Mouse (Mus musculus): ENCODE results near the gene Ltbp2. TPM values are rescaled to one million over a fixed set of nuclear protein-coding genes. Genes with fewer than 3 reads are reported as not detected.

Ltbp2 gene
- total and polyA plus RNA-seq, 3 experiments: 0.99 to 5.6 (median 2.3) TPM

- H3K36me3 ChIP-seq (ENCODE audit: control insufficient read depth, insufficient read depth, low read length): no peaks in the 10 kb centered on the region
- intact Hi-C loops (cut with DNase I): loop anchor here (5.0 kb wide), 1 partner anchor 87 kb away; no protein-coding TSS in a partner anchor
- H3K79me2 ChIP-seq (replicated peaks; ENCODE audit: control insufficient read depth, insufficient read depth, low read length): no peaks in the 10 kb centered on the region
- H3K27ac ChIP-seq: no peak overlapping the region
- no peaks in the 10 kb centered on the region for H3K27me3 ChIP-seq (ENCODE audit: control insufficient read depth, insufficient read depth, low read length)
- WGBS: 92% methylated on average over 2 of the region's 2 CpGs
- H3K4me1 ChIP-seq (ENCODE audit: control insufficient read depth, insufficient read depth, low read length): no peaks in the 10 kb centered on the region; the same call in 1 of the 2 replicates
- TF ChIP-seq POLR2A (IDR thresholded peaks at IDR 0.05; ENCODE audit: insufficient read depth, low read depth, low read length): no peak
- TF ChIP-seq CTCF (IDR thresholded peaks at IDR 0.05): peak; percentile 58
- H3K9ac ChIP-seq (ENCODE audit: low read depth, low read length): no peak overlapping the region
- H3K4me3 ChIP-seq: no peak overlapping the region
- DNase-seq: no peak
These were observed 117.3 kb downstream of the Ltbp2 start for GRCm38 (mm10) chr12:84759063-84759462.

GRCm38 (mm10) chr12:84756016-84756415 is 120.3 kb downstream of the Ltbp2 start:
- Histone ChIP-seq H3K27me3 (ENCODE audit: control insufficient read depth, insufficient read depth, low read length) (no peaks in the 10 kb centered on the region), H3K27ac (no peak overlapping the region), H3K36me3 (ENCODE audit: control insufficient read depth, insufficient read depth, low read length) (no peaks in the 10 kb centered on the region), H3K4me1 (ENCODE audit: control insufficient read depth, insufficient read depth, low read length) (no peaks in the 10 kb centered on the region; the same call in 1 of the 2 replicates), H3K4me3 (no peak overlapping the region), H3K79me2 (replicated peaks; ENCODE audit: control insufficient read depth, insufficient read depth, low read length) (no peaks in the 10 kb centered on the region), H3K9ac (ENCODE audit: low read depth, low read length) (no peak overlapping the region)
- 89% methylated on average over 10 of the region's 10 CpGs for WGBS
- TF ChIP-seq CTCF (IDR thresholded peaks at IDR 0.05): no peak
- TF ChIP-seq POLR2A (IDR thresholded peaks at IDR 0.05; ENCODE audit: insufficient read depth, low read depth, low read length): no peak
- no peak for TF ChIP-seq EP300 (IDR thresholded peaks at IDR 0.05; ENCODE audit: insufficient read depth, low read depth, low read length)
- no peak for DNase-seq
- intact Hi-C loops (cut with DNase I): loop anchor here (5.0 kb wide), 1 partner anchor 84 kb away; no protein-coding TSS in a partner anchor

- H3K79me2 ChIP-seq (replicated peaks; ENCODE audit: control insufficient read depth, insufficient read depth, low read length): no peaks in the 10 kb centered on the region
- H3K36me3 ChIP-seq (ENCODE audit: control insufficient read depth, insufficient read depth, low read length): no peaks in the 10 kb centered on the region
- peak; percentile 38 to 74 for DNase-seq
- H3K27me3 ChIP-seq (ENCODE audit: control insufficient read depth, insufficient read depth, low read length): no peaks in the 10 kb centered on the region
- no peak overlapping the region for H3K9ac ChIP-seq (ENCODE audit: low read depth, low read length)
- TF ChIP-seq POLR2A (IDR thresholded peaks at IDR 0.05; ENCODE audit: insufficient read depth, low read depth, low read length) (no peak), CTCF (IDR thresholded peaks at IDR 0.05) (peak; percentile 82)
- no peak overlapping the region for H3K27ac ChIP-seq
- no peaks in the 10 kb centered on the region; the same call in 1 of the 2 replicates for H3K4me1 ChIP-seq (ENCODE audit: control insufficient read depth, insufficient read depth, low read length)
- intact Hi-C loops (cut with DNase I): loop anchor here (1.0 to 5.0 kb wide), 2 partner anchors 83 to 101 kb away; no protein-coding TSS in a partner anchor
- H3K4me3 ChIP-seq: no peak overlapping the region
- WGBS: 67% methylated on average over 16 of the region's 16 CpGs
These were observed 121.2 kb downstream of the Ltbp2 start for GRCm38 (mm10) chr12:84755008-84755695.

- 46% methylated on average over 14 of the region's 14 CpGs for WGBS
- no peaks in the 10 kb centered on the region; the same call in 1 of the 2 replicates for H3K4me1 ChIP-seq (ENCODE audit: control insufficient read depth, insufficient read depth, low read length)
- no peak overlapping the region for H3K27ac ChIP-seq
- peak in 1 of 2 experiments; percentile 39 for DNase-seq
- no peak overlapping the region for H3K9ac ChIP-seq (ENCODE audit: low read depth, low read length)
- TF ChIP-seq EP300 (IDR thresholded peaks at IDR 0.05; ENCODE audit: insufficient read depth, low read depth, low read length): no peak
- no peak for TF ChIP-seq CTCF (IDR thresholded peaks at IDR 0.05)
- TF ChIP-seq POLR2A (IDR thresholded peaks at IDR 0.05; ENCODE audit: insufficient read depth, low read depth, low read length): no peak
- no peak overlapping the region for H3K4me3 ChIP-seq
- H3K27me3 ChIP-seq (ENCODE audit: control insufficient read depth, insufficient read depth, low read length): no peaks in the 10 kb centered on the region
- intact Hi-C loops (cut with DNase I): no loop called here
- H3K79me2 ChIP-seq (replicated peaks; ENCODE audit: control insufficient read depth, insufficient read depth, low read length): no peaks in the 10 kb centered on the region
- no peaks in the 10 kb centered on the region for H3K36me3 ChIP-seq (ENCODE audit: control insufficient read depth, insufficient read depth, low read length)
These were observed 124.0 kb downstream of the Ltbp2 start for GRCm38 (mm10) chr12:84752131-84752977.

GRCm38 (mm10) chr12:84750661-84751060 is 125.7 kb downstream of the Ltbp2 start:
- peak; percentile 60 to 61 for DNase-seq
- intact Hi-C loops (cut with DNase I): no loop called here
- TF ChIP-seq EP300 (IDR thresholded peaks at IDR 0.05; ENCODE audit: insufficient read depth, low read depth, low read length) (no peak), POLR2A (IDR thresholded peaks at IDR 0.05; ENCODE audit: insufficient read depth, low read depth, low read length) (no peak), CTCF (IDR thresholded peaks at IDR 0.05) (no peak)
- Histone ChIP-seq H3K36me3 (ENCODE audit: control insufficient read depth, insufficient read depth, low read length) (no peaks in the 10 kb centered on the region), H3K27ac (no peak overlapping the region), H3K79me2 (replicated peaks; ENCODE audit: control insufficient read depth, insufficient read depth, low read length) (no peaks in the 10 kb centered on the region), H3K4me1 (ENCODE audit: control insufficient read depth, insufficient read depth, low read length) (no peaks in the 10 kb centered on the region; the same call in 1 of the 2 replicates), H3K4me3 (no peak overlapping the region), H3K9ac (ENCODE audit: low read depth, low read length) (no peak overlapping the region), H3K27me3 (ENCODE audit: control insufficient read depth, insufficient read depth, low read length) (no peaks in the 10 kb centered on the region)
- WGBS: 42% methylated on average over 14 of the region's 14 CpGs

Measured in heart, adult 2 months (tissue).